ENCODE assay signal across 25 mouse cellular contexts in genomic region chr10:115579076-115579475, GRCm38 (mm10). TPM values are rescaled to one million over a fixed set of nuclear protein-coding genes. Genes with fewer than 3 reads are reported as not detected.
DNase-seq lines count a peak whose midpoint lies in the region; ATAC-seq and TF ChIP-seq lines count a peak whose summit lies in the region.
"Had no signal": no experiment of that assay in that cellular context is flagged by ENCODE, and none has a peak within 500 bp of the region (broad histone marks: within the 10 kb centered on the region; RNA-seq: fewer than 3 reads in every experiment).

No protein-coding gene starts in this region.

- H3K9me3 ChIP-seq in hindbrain, postnatal 0 days (ENCODE audit: low read length), result no peaks in the 10 kb centered on the region
- H3K9me3 ChIP-seq in hindbrain, embryonic 13.5 days, result no peaks in the 10 kb centered on the region
- H3K9me3 ChIP-seq: embryonic facial prominence, embryonic 10.5 days; embryonic facial prominence, embryonic 12.5 days; forebrain, embryonic 10.5 days; forebrain, embryonic 12.5 days had no signal

- no peak overlapping the region for H3K27ac ChIP-seq in hindbrain, postnatal 0 days
- no peak overlapping the region for H3K27ac ChIP-seq in hindbrain, embryonic 13.5 days
- H3K27ac ChIP-seq: embryonic facial prominence, embryonic 10.5 days; embryonic facial prominence, embryonic 12.5 days; forebrain, embryonic 10.5 days; forebrain, embryonic 12.5 days had no signal

- H3K27me3 ChIP-seq in hindbrain, postnatal 0 days (ENCODE audit: insufficient read depth, low read length), result peaks cover 8% of the 10 kb centered on the region; the same call in 1 of the 2 replicates
- H3K27me3 ChIP-seq in hindbrain, embryonic 13.5 days, result peaks cover 16% of the 10 kb centered on the region
- H3K27me3 ChIP-seq: CH12.LX had no signal

- TF ChIP-seq CTCF in hindbrain, postnatal 0 days (IDR thresholded peaks at IDR 0.05; ENCODE audit: low read depth), result no peak

- no peak overlapping the region for H3K4me3 ChIP-seq in hindbrain, postnatal 0 days (ENCODE audit: low read length)
- no peak overlapping the region for H3K4me3 ChIP-seq in hindbrain, embryonic 13.5 days
- H3K4me3 ChIP-seq: embryonic facial prominence, embryonic 10.5 days; embryonic facial prominence, embryonic 12.5 days; erythroblast, embryonic 14.5 days; forebrain, embryonic 10.5 days; forebrain, embryonic 12.5 days had no signal

- peak; percentile 1 for DNase-seq in heart, adult 11 months
- no peak for DNase-seq in heart, adult 9 months (ENCODE audit: low spot score in 2 of 2)
- DNase-seq in hindbrain, postnatal 0 days (ENCODE audit: low spot score), result no peak
- peak; percentile 59 for DNase-seq in Muller cell, postnatal 12 days (ENCODE audit: inconsistent ontology term)
- DNase-seq: adrenal gland, adult 2 months; adrenal gland, postnatal 25 days; B cell, adult 2 months; cerebellum, adult 11 months; cerebellum, adult 18-20 months; cerebellum, adult 8-10 months had no signal

- 47% methylated on average over 7 of the region's 7 CpGs for WGBS in hindbrain, postnatal 0 days
- 58% methylated on average over 7 of the region's 7 CpGs for WGBS in hindbrain, embryonic 13.5 days

- H3K9ac ChIP-seq in hindbrain, postnatal 0 days (replicated peaks; ENCODE audit: low read length), result no peak overlapping the region
- H3K9ac ChIP-seq in hindbrain, embryonic 13.5 days, result no peak overlapping the region
- H3K9ac ChIP-seq: embryonic facial prominence, embryonic 12.5 days; forebrain, embryonic 12.5 days had no signal

- H3K36me3 ChIP-seq in hindbrain, postnatal 0 days (ENCODE audit: insufficient read depth, low read length), result no peaks in the 10 kb centered on the region
- H3K36me3 ChIP-seq in hindbrain, embryonic 13.5 days, result no peaks in the 10 kb centered on the region
- H3K36me3 ChIP-seq: embryonic facial prominence, embryonic 10.5 days; embryonic facial prominence, embryonic 12.5 days; forebrain, embryonic 10.5 days; forebrain, embryonic 12.5 days; G1E had no signal

- no peaks in the 10 kb centered on the region for H3K4me1 ChIP-seq in hindbrain, postnatal 0 days (ENCODE audit: insufficient read depth, low read length)
- H3K4me1 ChIP-seq in hindbrain, embryonic 13.5 days (replicated peaks), result peaks cover 6% of the 10 kb centered on the region; the same call in 1 of the 2 replicates

- no peak for ATAC-seq in hindbrain, postnatal 0 days
- ATAC-seq in hindbrain, embryonic 13.5 days (ENCODE audit: low FRiP score), result no peak
- ATAC-seq in megakaryocyte, adult 5-6 weeks (ENCODE audit: poor library complexity, severe bottlenecking), result no peak
- ATAC-seq: CD4-positive, CD25-positive, alpha-beta regulatory T cell, adult 4 months; forebrain, embryonic 14.5 days; forebrain, embryonic 16.5 days had no signal

- H3K4me2 ChIP-seq in hindbrain, postnatal 0 days (ENCODE audit: low read depth, low read length), result 0 out of 2 replicates have a peak overlapping the region, but pooled peaks have one; percentile 0
- no peak overlapping the region for H3K4me2 ChIP-seq in hindbrain, embryonic 13.5 days
- H3K4me2 ChIP-seq: embryonic facial prominence, embryonic 12.5 days; forebrain, embryonic 12.5 days had no signal

RNA-seq across cellular contexts. Expression of gene Lgr5, which starts 8.5 kb away (rescaled TPM):
- 2.3 and 3.3 TPM in 2 replicates for total RNA-seq in hindbrain, postnatal 0 days (2014; rRNA removed)
- 2.6 and 3.0 TPM in 2 replicates for polyA plus RNA-seq in hindbrain, postnatal 0 days (2015; fragmentation: Nextera tagmentation; extraction: Ambion mirVana)
- polyA plus RNA-seq in hindbrain, embryonic 13.5 days (2015; fragmentation: Nextera tagmentation; extraction: Ambion mirVana), result 3.0 and 4.1 TPM in 2 replicates
- not detected in 2 replicates for total RNA-seq in megakaryocyte, adult 5-6 weeks (2015)
- 0.11 and 1.3 TPM in 2 replicates for total RNA-seq in megakaryocyte, adult 5-6 weeks (2017)
- total RNA-seq: CH12.LX had no signal
- polyA plus RNA-seq: erythroblast, embryonic 14.5 days; G1E had no signal

RNA-seq across cellular contexts. Expression of gene A930009A15Rik, which starts 9.3 kb away (rescaled TPM):
- 1.3 TPM in 1 of 2 replicates, not detected in the other for total RNA-seq in hindbrain, postnatal 0 days (2014; rRNA removed)
- polyA plus RNA-seq in hindbrain, postnatal 0 days (2015; fragmentation: Nextera tagmentation; extraction: Ambion mirVana), result 4.0 and 5.0 TPM in 2 replicates
- 0.39 and 1.0 TPM in 2 replicates for polyA plus RNA-seq in hindbrain, embryonic 13.5 days (2015; fragmentation: Nextera tagmentation; extraction: Ambion mirVana)
- not detected in 2 replicates for total RNA-seq in megakaryocyte, adult 5-6 weeks (2015)
- total RNA-seq in megakaryocyte, adult 5-6 weeks (2017), result not detected in 2 replicates
- total RNA-seq: adrenal gland, adult 2 months; adrenal gland, postnatal 10 days; adrenal gland, postnatal 25 days; adrenal gland, postnatal 4 days; CH12.LX; G1E had no signal
- polyA plus RNA-seq: adrenal gland, adult 2 months; CD4-positive, CD25-positive, alpha-beta regulatory T cell, adult 4 months; embryonic facial prominence, embryonic 10.5 days; embryonic facial prominence, embryonic 14.5 days; erythroblast, embryonic 14.5 days; forebrain, embryonic 10.5 days; forebrain, embryonic 12.5 days; forebrain, embryonic 14.5 days; G1E had no signal

Comparison
In these comparisons a context has a peak if more than half of its experiments do, and no peak if none do; other contexts are left out.
1. DNase-seq: peak in heart, adult 11 months (single experiment) and Muller cell, postnatal 12 days (single experiment); none in heart, adult 9 months (0 of 2) and hindbrain, postnatal 0 days (single experiment).